Mouse (Mus musculus) ES-E14 (cell line): ENCODE data around the gene Mcts2. TPM values are rescaled to one million over a fixed set of nuclear protein-coding genes. Genes with fewer than 3 reads are reported as not detected.

Experiments used
- DNase-seq: peaks from one replicate; pipeline ENCODE4 v3.0.0-alpha.2; 2013; ENCODE audit warnings: low read depth, low spot score
- H3K27ac ChIP-seq: 2 replicates; pipeline ENCODE4 v1.5.1; 2012; ENCODE audit warnings: low read depth, mild to moderate bottlenecking, low read length, moderate library complexity, mixed read lengths; ENCODE audit not compliant: poor library complexity, insufficient read depth, severe bottlenecking
- H3K36me3 ChIP-seq: 2 replicates; pipeline ENCODE4 v1.6.1; 2012; ENCODE audit warnings: mild to moderate bottlenecking, low read length, moderate library complexity, mixed read lengths; ENCODE audit not compliant: control insufficient read depth, poor library complexity, insufficient read depth, severe bottlenecking
- H3K4me1 ChIP-seq, 2 experiments: fragments of 150-350 bp in 1 of 2; sonication (generic) in 1 of 2; 2 replicates each; pipeline ENCODE4 v1.6.1; 2012; ENCODE audit warnings: low read length in 2 of 2, mild to moderate bottlenecking in 1 of 2, mixed read lengths in 1 of 2; ENCODE audit not compliant: control insufficient read depth in 2 of 2, insufficient read depth in 2 of 2, poor library complexity in 1 of 2
- H3K4me3 ChIP-seq, 2 experiments: fragments of 150-350 bp in 1 of 2; sonication (generic) in 1 of 2; 2 replicates each; pipeline ENCODE4 v1.5.1; 2012; ENCODE audit warnings: low read length in 2 of 2, low read depth in 1 of 2, mild to moderate bottlenecking in 1 of 2, mixed read lengths in 1 of 2; ENCODE audit not compliant: insufficient read depth in 1 of 2, poor library complexity in 1 of 2, severe bottlenecking in 1 of 2
- H3K9ac ChIP-seq: 2 replicates; pipeline ENCODE4 v1.6.1; 2012; ENCODE audit warnings: low read depth, mild to moderate bottlenecking, low read length, mixed read lengths; ENCODE audit not compliant: poor library complexity, insufficient read depth, severe bottlenecking
- H3K9me3 ChIP-seq: fragments of 150-350 bp; sonication (generic); 2 replicates; pipeline ENCODE4 v1.6.1; 2012; ENCODE audit warnings: low read depth, mild to moderate bottlenecking, low read length; ENCODE audit not compliant: control insufficient read depth, insufficient read depth
- CHD2 ChIP-seq: IDR thresholded peaks from 2 replicates; pipeline ENCODE4 v1.6.1; 2014; ENCODE audit warnings: mild to moderate bottlenecking, low read depth, low read length, inconsistent platforms
- HCFC1 ChIP-seq: IDR thresholded peaks from 2 replicates; pipeline ENCODE4 v1.6.1; 2012; ENCODE audit warnings: low read length, inconsistent platforms, borderline replicate concordance; ENCODE audit not compliant: insufficient read depth
- MAFK ChIP-seq: IDR thresholded peaks from 2 replicates; pipeline ENCODE4 v1.6.1; 2014; ENCODE audit warnings: mild to moderate bottlenecking, low read depth, low read length, inconsistent platforms; ENCODE audit not compliant: insufficient read depth
- ZC3H11A ChIP-seq: IDR thresholded peaks from 2 replicates; pipeline ENCODE4 v1.6.1; 2012; ENCODE audit warnings: low read depth, mild to moderate bottlenecking, inconsistent platforms, low read length, borderline replicate concordance
- ZNF384 ChIP-seq: IDR thresholded peaks from 2 replicates; pipeline ENCODE4 v1.6.1; 2012; ENCODE audit warnings: low read depth, low read length, inconsistent platforms
- in situ Hi-C, 2 experiments: fragments of 600-800 bp; cut with MboI; formaldehyde crosslinking; loops; one replicate each; pipeline ENCODE4 v1.15.1; 2025; ENCODE audit warnings: low sequenced_read_pairs in 2 of 2, inconsistent platforms in 1 of 2; ENCODE audit not compliant: unreplicated experiment in 2 of 2
- total RNA-seq: library from RNA; depleted of rRNA; stranded (reverse); fragments of 300-350 nt; gene quantifications from 2 replicates; pipeline ENCODE4 v1.2.3, GENCODE M21; 2012

Mcts2 gene
- total RNA-seq, 1 experiment = 87.4 TPM

- Histone ChIP-seq H3K27ac (peak overlapping the region; percentile 83), H3K9ac (peak overlapping the region; percentile 70), H3K9me3 (no peaks in the 10 kb centered on the region), H3K36me3 (peaks cover 17% of the 10 kb centered on the region; the same call in 1 of the 2 replicates), H3K4me3 (peak overlapping the region; percentile 35 to 63), H3K4me1 (peaks cover 9 to 28% of the 10 kb centered on the region in 2 experiments)
- in situ Hi-C loops = no loop called here
- peak; percentile 54; the same call in 1 of the 2 replicates for TF ChIP-seq ZNF384
- TF ChIP-seq MAFK = no peak
- peak; percentile 79 for DNase-seq
Measured at GRCm38 (mm10) chr2:152707627-152708026, 20.8 kb downstream of the Mcts2 start.

- Histone ChIP-seq H3K4me3 (no peak overlapping the region), H3K4me1 (peaks cover 9 to 22% of the 10 kb centered on the region in 2 experiments), H3K9me3 (no peaks in the 10 kb centered on the region), H3K9ac (no peak overlapping the region; the same call in 1 of the 2 replicates), H3K36me3 (peaks cover 12% of the 10 kb centered on the region; the same call in 1 of the 2 replicates), H3K27ac (no peak overlapping the region)
- no peak for DNase-seq
- TF ChIP-seq CHD2 (no peak), MAFK (no peak), ZC3H11A (no peak), HCFC1 (no peak), ZNF384 (no peak)
- in situ Hi-C loops = no loop called here
Measured at GRCm38 (mm10) chr2:152709066-152709465, 22.2 kb downstream of the Mcts2 start.

- H3K36me3 ChIP-seq = no peaks in the 10 kb centered on the region
- TF ChIP-seq HCFC1 (no peak), CHD2 (no peak), MAFK (no peak), ZNF384 (no peak), ZC3H11A (no peak)
- H3K9me3 ChIP-seq = no peaks in the 10 kb centered on the region
- H3K4me3 ChIP-seq = no peak overlapping the region
- peaks cover 4 to 5% of the 10 kb centered on the region in 2 experiments; a peak in 2 of 4 replicates for H3K4me1 ChIP-seq
- H3K9ac ChIP-seq = no peak overlapping the region
- DNase-seq = no peak
- H3K27ac ChIP-seq = no peak overlapping the region
- in situ Hi-C loops = no loop called here
Measured at GRCm38 (mm10) chr2:152716241-152716772, 29.5 kb downstream of the Mcts2 start.

GRCm38 (mm10) chr2:152717652-152718051 is 30.8 kb downstream of the Mcts2 start:
- TF ChIP-seq MAFK (no peak), ZC3H11A (no peak), ZNF384 (no peak), HCFC1 (no peak), CHD2 (no peak)
- no peak overlapping the region for H3K9ac ChIP-seq
- in situ Hi-C loops = no loop called here
- no peaks in the 10 kb centered on the region for H3K9me3 ChIP-seq
- no peaks in the 10 kb centered on the region for H3K36me3 ChIP-seq
- peaks cover 4 to 5% of the 10 kb centered on the region in 2 experiments; a peak in 2 of 4 replicates for H3K4me1 ChIP-seq
- no peak for DNase-seq
- H3K4me3 ChIP-seq = no peak overlapping the region
- no peak overlapping the region for H3K27ac ChIP-seq

- H3K36me3 ChIP-seq = no peaks in the 10 kb centered on the region
- H3K9ac ChIP-seq = no peak overlapping the region
- TF ChIP-seq HCFC1 = no peak
- no peak for TF ChIP-seq MAFK
- TF ChIP-seq CHD2 = no peak
- TF ChIP-seq ZC3H11A = no peak
- no peak for TF ChIP-seq ZNF384
- peaks cover 4 to 5% of the 10 kb centered on the region in 2 experiments; a peak in 2 of 4 replicates for H3K4me1 ChIP-seq
- no peaks in the 10 kb centered on the region for H3K9me3 ChIP-seq
- in situ Hi-C loops = no loop called here
- DNase-seq = no peak
- no peak overlapping the region for H3K27ac ChIP-seq
- H3K4me3 ChIP-seq = no peak overlapping the region
Measured at GRCm38 (mm10) chr2:152718076-152718475, 31.2 kb downstream of the Mcts2 start.
